Mouse (Mus musculus) myocyte (in vitro differentiated cells): ENCODE data around the gene Fam178b.

Experiments
- CEBPB ChIP-seq: IDR thresholded peaks from 2 replicates; pipeline ENCODE4 v1.6.1; 2011; ENCODE audit warnings: mild to moderate bottlenecking, moderate library complexity; ENCODE audit not compliant: poor library complexity, insufficient read depth, severe bottlenecking
- E2F4 ChIP-seq: IDR thresholded peaks from one replicate; pipeline ENCODE4 v1.6.1; 2011; ENCODE audit warnings: mild to moderate bottlenecking, control low read depth, moderate library complexity; ENCODE audit not compliant: insufficient read depth
- MAX ChIP-seq: IDR thresholded peaks from one replicate; pipeline ENCODE4 v1.6.1; 2011; ENCODE audit warnings: low read depth, mild to moderate bottlenecking, control low read depth
- MYOD1 ChIP-seq, 3 experiments: IDR thresholded peaks; one replicate each; pipeline ENCODE4 v1.6.1; 2011; ENCODE audit warnings: control low read depth in 2 of 3, low read depth in 2 of 3, mild to moderate bottlenecking in 2 of 3, moderate library complexity in 1 of 3; ENCODE audit not compliant: insufficient read length in 2 of 3, control insufficient read depth in 1 of 3
- MYOG ChIP-seq, 3 experiments: IDR thresholded peaks; one replicate each; pipeline ENCODE4 v1.6.1; 2011; ENCODE audit warnings: control low read depth in 2 of 3, low read depth in 2 of 3, mild to moderate bottlenecking in 2 of 3; ENCODE audit not compliant: insufficient read length in 2 of 3, control insufficient read depth in 1 of 3, insufficient read depth in 1 of 3
- POLR2A ChIP-seq: IDR thresholded peaks from one replicate; pipeline ENCODE4 v1.6.1; 2011; ENCODE audit warnings: low read depth, mild to moderate bottlenecking, control low read depth, moderate library complexity; ENCODE audit not compliant: insufficient read length
- TCF12 ChIP-seq: IDR thresholded peaks from one replicate; pipeline ENCODE4 v1.6.1; 2011; ENCODE audit warnings: mild to moderate bottlenecking, control low read depth; ENCODE audit not compliant: poor library complexity, insufficient read depth, severe bottlenecking
- USF1 ChIP-seq: IDR thresholded peaks from one replicate; pipeline ENCODE4 v1.6.1; 2011; ENCODE audit warnings: low read depth, mild to moderate bottlenecking, control low read depth, moderate library complexity

- TF ChIP-seq POLR2A (no peak), MYOD1 (IDR thresholded peaks at IDR 0.05; ENCODE audit: control insufficient read depth in 1 of 3, insufficient read length in 2 of 3, low read depth in 2 of 3) (no peak), MYOG (IDR thresholded peaks at IDR 0.05; ENCODE audit: control insufficient read depth in 1 of 3, insufficient read depth in 1 of 3, insufficient read length in 2 of 3, low read depth in 2 of 3) (no peak), TCF12 (no peak), USF1 (no peak), MAX (no peak), E2F4 (no peak), CEBPB (no peak)
Measured at GRCm38 (mm10) chr1:36674936-36675335, 8.0 kb downstream of the Fam178b start.
